Mouse (Mus musculus) erythroid progenitor cell, adult 5-6 weeks (primary cell): ENCODE data around the gene Plrg1. TPM values are rescaled to one million over a fixed set of nuclear protein-coding genes. Genes with fewer than 3 reads are reported as not detected.

Source experiments
- ATAC-seq: replicated peaks from 2 replicates; pipeline ENCODE4 v1.8.0; 2016; ENCODE audit warnings: moderate number of reproducible peaks, mild to moderate bottlenecking, moderate TSS enrichment, inconsistent platforms; ENCODE audit not compliant: poor library complexity, low FRiP score, severe bottlenecking
- total RNA-seq, 2 experiments: library from RNA; stranded (forward) in 1 of 2; stranded (reverse) in 1 of 2; fragments of 150-400 nt in 1 of 2; fragments of 186-747, 209-891 nt in 1 of 2; gene quantifications; 2 replicates each; pipeline versions ENCODE4 v1.2.3 to v1.2.4; 2015 to 2017; ENCODE audit warnings: low replicate concordance in 2 of 2

Plrg1 gene
- total RNA-seq, 2 experiments from 2014 or later: 8.8 to 25.6 TPM

DNA sequence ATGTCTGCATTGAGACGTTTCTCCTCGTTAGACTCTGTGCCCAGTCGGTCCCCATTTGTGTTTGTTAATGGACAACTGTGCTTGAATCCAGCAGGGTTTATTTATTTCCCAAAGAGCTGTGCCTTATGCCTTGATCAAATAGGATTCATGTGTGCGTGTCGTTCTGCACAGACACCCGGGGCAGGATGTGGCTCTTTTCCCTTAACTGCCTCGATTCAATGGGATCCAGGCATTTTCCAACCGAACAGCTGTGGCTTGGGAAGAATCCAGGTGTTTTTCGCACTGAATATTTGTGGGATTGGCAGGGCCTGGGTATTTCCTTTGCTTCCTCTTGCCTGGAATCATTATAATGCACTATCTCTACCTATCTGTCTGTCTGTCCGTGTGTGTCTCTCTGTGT lies 62.3 kb downstream of the Plrg1 start:
- ATAC-seq: no peak

Other genes with a start within 250 kb of the Plrg1 start
- gene Rbm46, start 179.0 kb upstream of the Plrg1 start, total RNA-seq (2015; ENCODE audit: low replicate concordance): not detected in 2 replicates
- gene Rbm46, start 179.0 kb upstream of the Plrg1 start, total RNA-seq (2017; ENCODE audit: low replicate concordance): not detected in 2 replicates
- gene Lrat, start 151.5 kb upstream of the Plrg1 start, total RNA-seq (2015; ENCODE audit: low replicate concordance): not detected in 2 replicates
- gene Lrat, start 151.5 kb upstream of the Plrg1 start, total RNA-seq (2017; ENCODE audit: low replicate concordance): not detected in 2 replicates
- gene Fgg, start 47.8 kb upstream of the Plrg1 start, total RNA-seq (2015; ENCODE audit: low replicate concordance): not detected in 2 replicates
- gene Fgg, start 47.8 kb upstream of the Plrg1 start, total RNA-seq (2017; ENCODE audit: low replicate concordance): not detected in 2 replicates
- not detected in 2 replicates for gene Fga, start 29.4 kb upstream of the Plrg1 start, total RNA-seq (2015; ENCODE audit: low replicate concordance)
- gene Fga, start 29.4 kb upstream of the Plrg1 start, total RNA-seq (2017; ENCODE audit: low replicate concordance): not detected in 2 replicates
- not detected in 2 replicates for gene Fgb, start 5.7 kb upstream of the Plrg1 start, total RNA-seq (2015; ENCODE audit: low replicate concordance)
- not detected in 2 replicates for gene Fgb, start 5.7 kb upstream of the Plrg1 start, total RNA-seq (2017; ENCODE audit: low replicate concordance)
- gene Dchs2, start 72.4 kb downstream of the Plrg1 start, total RNA-seq (2015; ENCODE audit: low replicate concordance): not detected in 2 replicates
- not detected in 2 replicates for gene Dchs2, start 72.4 kb downstream of the Plrg1 start, total RNA-seq (2017; ENCODE audit: low replicate concordance)